Comparison of ENCODE assay signal across 8 mouse cellular contexts in genomic region chr5:91138970-91139369, GRCm38 (mm10). TPM values are rescaled to one million over a fixed set of nuclear protein-coding genes. Genes with fewer than 3 reads are reported as not detected.
A peak's percentile ranks its signal among the peaks of the same experiment; 100 is the strongest.
DNase-seq lines count a peak whose midpoint lies in the region; ATAC-seq and TF ChIP-seq lines count a peak whose summit lies in the region.

No protein-coding gene starts in this region.

- no peak overlapping the region for H3K27ac ChIP-seq in lung, embryonic 15.5 days
- H3K27ac ChIP-seq in embryonic fibroblast, embryonic 13.5 days (ENCODE audit: insufficient read depth, low read length): no peak overlapping the region
- H3K27ac ChIP-seq in limb, embryonic 11.5 days (replicated peaks; ENCODE audit: low read depth, low read length): no peak overlapping the region

- H3K4me2 ChIP-seq in lung, embryonic 15.5 days: peak overlapping the region; percentile 87
- peak overlapping the region; percentile 88 for H3K4me2 ChIP-seq in limb, embryonic 11.5 days (ENCODE audit: low read depth, severe bottlenecking)

- H3K27me3 ChIP-seq in lung, embryonic 15.5 days: peaks cover 27% of the 10 kb centered on the region
- peaks cover 14% of the 10 kb centered on the region; the same call in 1 of the 2 replicates for H3K27me3 ChIP-seq in limb, embryonic 11.5 days (ENCODE audit: control insufficient read depth, insufficient read depth, low read length)

- peak overlapping the region; percentile 53 for H3K4me3 ChIP-seq in lung, embryonic 15.5 days
- H3K4me3 ChIP-seq in embryonic fibroblast, embryonic 13.5 days (ENCODE audit: insufficient read depth, low read length): peak overlapping the region; percentile 55
- H3K4me3 ChIP-seq in limb, embryonic 11.5 days (ENCODE audit: low read depth, low read length): peak overlapping the region; percentile 50

- no peaks in the 10 kb centered on the region for H3K36me3 ChIP-seq in lung, embryonic 15.5 days
- no peaks in the 10 kb centered on the region for H3K36me3 ChIP-seq in limb, embryonic 11.5 days (ENCODE audit: control insufficient read depth, insufficient read depth, low read length)

- H3K9ac ChIP-seq in lung, embryonic 15.5 days: no peak overlapping the region; the same call in 1 of the 2 replicates
- no peak overlapping the region for H3K9ac ChIP-seq in limb, embryonic 11.5 days (ENCODE audit: low read length)

- TF ChIP-seq POLR2A in embryonic fibroblast, embryonic 13.5 days (IDR thresholded peaks at IDR 0.05; ENCODE audit: low read depth, low read length): no peak

- TF ChIP-seq CTCF in embryonic fibroblast, embryonic 13.5 days (IDR thresholded peaks at IDR 0.05; ENCODE audit: borderline replicate concordance, insufficient read depth, low read length): no peak

- DNase-seq in lung, postnatal 25 days (ENCODE audit: low spot score): no peak
- DNase-seq in limb, embryonic 11.5 days (ENCODE audit: low spot score): peak; percentile 33
- peak; percentile 47 for DNase-seq in retina, embryonic 14.5 days (ENCODE audit: low spot score)
- DNase-seq in layer of hippocampus, adult 9-11 months: no peak
- DNase-seq in ovary, adult 18-20 months (ENCODE audit: low spot score): no peak

- no peaks in the 10 kb centered on the region for H3K9me3 ChIP-seq in lung, embryonic 15.5 days
- no peaks in the 10 kb centered on the region for H3K9me3 ChIP-seq in limb, embryonic 11.5 days (ENCODE audit: control insufficient read depth, low read length)

- ATAC-seq in lung, embryonic 15.5 days (ENCODE audit: borderline replicate concordance, extremely low read depth, low FRiP score, low TSS enrichment): peak; percentile 32; the same call in 1 of the 2 replicates
- ATAC-seq in limb, embryonic 11.5 days (ENCODE audit: insufficient number of reproducible peaks, low FRiP score, low TSS enrichment, low read depth): no peak
- no peak for ATAC-seq in erythroblast, adult 5-6 weeks (replicated peaks; ENCODE audit: low FRiP score, poor library complexity, severe bottlenecking)

- H3K4me1 ChIP-seq in lung, embryonic 15.5 days: 0 out of 2 replicates have a peak, but pooled peaks cover 3% of the 10 kb centered on the region
- peaks cover 6% of the 10 kb centered on the region; the same call in 1 of the 2 replicates for H3K4me1 ChIP-seq in embryonic fibroblast, embryonic 13.5 days (ENCODE audit: control insufficient read depth, insufficient read depth, low read length)
- no peaks in the 10 kb centered on the region for H3K4me1 ChIP-seq in limb, embryonic 11.5 days (ENCODE audit: control insufficient read depth, insufficient read depth, low read length)

- WGBS in lung, embryonic 15.5 days: 3% methylated on average over 7 of the region's 7 CpGs
- WGBS in limb, embryonic 11.5 days: 2% methylated on average over 7 of the region's 7 CpGs

RNA-seq across cellular contexts. Expression of gene Areg, which starts 0.4 kb away (rescaled TPM):
- 6.2 and 7.2 TPM in 2 replicates for polyA plus RNA-seq in lung, embryonic 15.5 days (2015; fragmentation: Nextera tagmentation; extraction: Ambion mirVana)
- polyA plus RNA-seq in embryonic fibroblast, embryonic 13.5 days (2011; ENCODE audit: insufficient read length, low read depth, missing spikeins): 1.1 and 2.5 TPM in 2 replicates
- polyA plus RNA-seq in limb, embryonic 11.5 days (2014; fragmentation: Nextera tagmentation; extraction: Ambion mirVana): not detected in 2 replicates
- total RNA-seq in erythroblast, adult 5-6 weeks (2015; ENCODE audit: low replicate concordance): not detected in 2 replicates
- not detected in 2 replicates for total RNA-seq in erythroblast, adult 5-6 weeks (2017; ENCODE audit: low replicate concordance)

Comparison
In these comparisons a context has a peak if more than half of its experiments do, and no peak if none do; other contexts are left out.
1. DNase-seq: peak in limb, embryonic 11.5 days (single experiment) and retina, embryonic 14.5 days (single experiment); none in lung, postnatal 25 days (single experiment), layer of hippocampus, adult 9-11 months (single experiment) and ovary, adult 18-20 months (single experiment).
2. Peak in every context shown above with its lines, with median percentiles within 50 percentile points of each other: H3K4me3 ChIP-seq.